Mouse (Mus musculus): ENCODE results near the gene Hps4. TPM values are rescaled to one million over a fixed set of nuclear protein-coding genes. Genes with fewer than 3 reads are reported as not detected.

Gene Hps4
- polyA plus RNA-seq, 1 experiment from 2014 or later = 26.2 TPM

DNA sequence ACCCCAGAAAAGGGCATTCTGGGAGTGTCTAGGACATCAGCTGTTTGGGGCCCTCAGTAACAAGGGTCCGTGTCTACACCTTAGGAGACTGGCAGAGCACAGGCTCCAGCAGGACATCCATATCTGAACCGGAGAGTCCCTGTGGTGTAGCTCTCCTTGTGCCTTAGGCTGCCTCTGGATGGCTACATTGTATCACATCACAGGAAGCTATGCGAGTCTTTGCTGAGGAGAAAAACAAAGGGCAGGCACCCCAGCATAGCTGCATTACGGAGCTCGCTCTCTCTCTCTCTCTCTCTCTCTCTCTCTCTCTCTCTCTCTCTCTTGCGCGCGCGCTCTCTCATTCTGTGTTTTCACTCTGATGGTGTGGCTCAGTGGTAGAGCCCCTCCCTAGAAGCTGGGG is 39.2 kb downstream of the Hps4 start:
- no peaks in the 10 kb centered on the region for H3K9me3 ChIP-seq (replicated peaks; ENCODE audit: control insufficient read depth, low read length)
- no peaks in the 10 kb centered on the region for H3K27me3 ChIP-seq (replicated peaks; ENCODE audit: control insufficient read depth, insufficient read depth, low read length)
- no peak overlapping the region for H3K4me3 ChIP-seq (ENCODE audit: low read depth, low read length)
- peak overlapping the region; percentile 35 for H3K27ac ChIP-seq (ENCODE audit: low read depth, low read length)
- H3K9ac ChIP-seq (ENCODE audit: low read length) = no peak overlapping the region
- no peaks in the 10 kb centered on the region for H3K4me1 ChIP-seq (ENCODE audit: control insufficient read depth, insufficient read depth, low read length)
- H3K4me2 ChIP-seq (ENCODE audit: low read length) = no peak overlapping the region
- ATAC-seq (peak; percentile 35; the same call in 1 of the 2 replicates), DNase-seq (ENCODE audit: low spot score) (peak; percentile 23)
- H3K36me3 ChIP-seq (ENCODE audit: control insufficient read depth, insufficient read depth, low read length) = peaks cover 59% of the 10 kb centered on the region
- WGBS = 67% methylated on average over 9 of the region's 9 CpGs

DNA sequence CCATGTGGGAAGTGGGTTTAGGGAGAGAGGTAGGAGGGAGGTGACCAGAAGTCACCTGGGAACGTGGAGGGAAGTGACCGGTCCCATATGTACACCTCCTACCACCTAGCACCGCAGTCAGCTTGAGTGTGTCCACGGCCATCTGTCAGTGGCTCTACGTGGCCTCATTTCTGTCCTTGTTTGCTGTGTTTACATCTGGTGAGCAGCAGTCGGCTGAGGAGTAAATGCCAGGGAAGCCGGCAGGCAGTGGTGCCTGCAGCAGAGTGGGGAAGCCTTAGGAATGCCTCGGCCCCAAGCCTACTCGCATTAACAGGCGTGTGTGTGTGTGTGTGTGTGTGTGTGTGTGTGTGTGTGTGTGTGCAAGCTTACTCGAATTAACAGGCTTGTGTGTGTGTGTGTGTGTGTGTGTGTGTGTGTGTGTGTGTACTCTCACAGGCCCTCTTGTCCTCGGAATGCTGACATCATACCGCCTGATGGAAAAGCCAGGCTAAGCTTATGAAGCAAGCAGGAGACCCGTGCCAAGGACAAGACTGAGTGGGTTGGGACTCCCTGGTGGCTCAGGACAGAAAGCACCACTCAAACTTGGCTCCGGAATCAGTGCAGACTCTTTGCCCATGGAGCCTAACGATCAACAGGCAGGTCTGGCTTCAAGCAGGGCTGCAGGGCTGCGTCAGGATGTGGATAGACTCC is 39.9 kb downstream of the Hps4 start:
- no peak for ATAC-seq
- Histone ChIP-seq H3K9ac (ENCODE audit: low read length) (no peak overlapping the region), H3K4me1 (ENCODE audit: control insufficient read depth, insufficient read depth, low read length) (no peaks in the 10 kb centered on the region), H3K27me3 (replicated peaks; ENCODE audit: control insufficient read depth, insufficient read depth, low read length) (no peaks in the 10 kb centered on the region), H3K27ac (ENCODE audit: low read depth, low read length) (no peak overlapping the region), H3K36me3 (ENCODE audit: control insufficient read depth, insufficient read depth, low read length) (peaks cover 65% of the 10 kb centered on the region), H3K4me3 (ENCODE audit: low read depth, low read length) (no peak overlapping the region), H3K9me3 (replicated peaks; ENCODE audit: control insufficient read depth, low read length) (no peaks in the 10 kb centered on the region), H3K4me2 (ENCODE audit: low read length) (no peak overlapping the region)
- 64% methylated on average over 17 of the region's 17 CpGs for WGBS
- DNase-seq (ENCODE audit: low spot score) = peak; percentile 37

DNA sequence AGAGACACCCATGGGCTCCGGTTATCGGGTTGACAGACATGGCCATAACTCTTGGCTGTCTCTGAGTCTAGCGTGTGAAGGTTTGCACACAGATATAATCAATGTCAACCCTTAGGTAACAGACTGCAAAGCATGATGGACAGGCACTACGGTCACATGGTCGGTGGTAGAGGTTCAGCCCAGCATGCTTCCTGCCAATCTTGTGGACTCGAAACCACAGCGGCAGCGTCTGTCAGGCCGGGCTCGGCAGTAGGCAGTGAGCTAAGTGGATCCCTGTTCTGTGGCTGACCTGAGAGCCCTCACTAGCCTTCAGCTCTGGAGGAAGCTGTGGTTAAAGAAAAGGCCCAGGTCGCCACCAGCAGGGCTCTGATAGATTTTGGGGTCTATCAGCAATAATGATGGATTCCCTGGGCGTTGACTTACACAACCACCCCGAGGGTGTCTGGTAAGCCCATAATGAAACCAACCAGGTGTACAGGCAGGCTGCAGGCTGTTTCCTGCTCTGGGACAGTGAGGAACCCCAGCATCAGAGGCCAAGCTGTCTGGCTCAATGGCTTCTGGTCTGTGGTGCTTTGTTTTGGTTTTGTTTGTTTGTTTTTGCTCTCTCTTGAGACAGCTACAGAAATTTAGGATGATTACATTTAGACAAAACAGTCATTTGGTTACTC is 42.1 kb downstream of the Hps4 start:
- H3K4me3 ChIP-seq (ENCODE audit: low read depth, low read length) = no peak overlapping the region
- no peaks in the 10 kb centered on the region for H3K9me3 ChIP-seq (replicated peaks; ENCODE audit: control insufficient read depth, low read length)
- DNase-seq (ENCODE audit: low spot score) (no peak), ATAC-seq (no peak)
- no peak overlapping the region for H3K9ac ChIP-seq (ENCODE audit: low read length)
- no peak overlapping the region for H3K4me2 ChIP-seq (ENCODE audit: low read length)
- H3K27me3 ChIP-seq (replicated peaks; ENCODE audit: control insufficient read depth, insufficient read depth, low read length) = no peaks in the 10 kb centered on the region
- 92% methylated on average over 13 of the region's 13 CpGs for WGBS
- no peak overlapping the region for H3K27ac ChIP-seq (ENCODE audit: low read depth, low read length)
- peaks cover 63% of the 10 kb centered on the region for H3K36me3 ChIP-seq (ENCODE audit: control insufficient read depth, insufficient read depth, low read length)
- no peaks in the 10 kb centered on the region for H3K4me1 ChIP-seq (ENCODE audit: control insufficient read depth, insufficient read depth, low read length)

DNA sequence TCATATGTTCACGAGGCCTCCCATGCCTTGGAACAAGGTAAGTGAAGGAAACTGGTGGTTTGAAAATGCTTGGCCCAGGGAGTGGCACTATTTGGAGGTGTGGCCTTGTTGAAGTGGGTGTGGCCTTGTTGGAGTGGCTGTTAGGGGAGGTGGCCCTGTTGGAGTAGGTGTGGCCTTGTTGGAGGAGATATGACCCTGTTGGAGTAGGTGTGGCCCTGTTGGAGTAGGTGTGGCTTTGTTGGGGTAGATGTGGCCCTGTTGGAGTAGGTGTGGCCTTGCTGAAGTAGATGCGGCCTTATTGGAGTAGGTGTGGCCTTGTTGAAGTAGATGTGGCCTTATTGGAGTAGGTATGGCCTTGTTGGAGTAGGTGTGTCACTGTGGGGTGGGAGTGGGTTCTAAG is 43.1 kb downstream of the Hps4 start:
- H3K9ac ChIP-seq (ENCODE audit: low read length) = no peak overlapping the region
- DNase-seq (ENCODE audit: low spot score) = no peak
- H3K4me2 ChIP-seq (ENCODE audit: low read length) = no peak overlapping the region
- H3K4me1 ChIP-seq (ENCODE audit: control insufficient read depth, insufficient read depth, low read length) = no peaks in the 10 kb centered on the region
- no peak overlapping the region for H3K27ac ChIP-seq (ENCODE audit: low read depth, low read length)
- no peak for ATAC-seq
- H3K36me3 ChIP-seq (ENCODE audit: control insufficient read depth, insufficient read depth, low read length) = peaks cover 63% of the 10 kb centered on the region
- no peaks in the 10 kb centered on the region for H3K27me3 ChIP-seq (replicated peaks; ENCODE audit: control insufficient read depth, insufficient read depth, low read length)
- no peaks in the 10 kb centered on the region for H3K9me3 ChIP-seq (replicated peaks; ENCODE audit: control insufficient read depth, low read length)
- no peak overlapping the region for H3K4me3 ChIP-seq (ENCODE audit: low read depth, low read length)
- WGBS = 90% methylated on average over 2 of the region's 2 CpGs

DNA sequence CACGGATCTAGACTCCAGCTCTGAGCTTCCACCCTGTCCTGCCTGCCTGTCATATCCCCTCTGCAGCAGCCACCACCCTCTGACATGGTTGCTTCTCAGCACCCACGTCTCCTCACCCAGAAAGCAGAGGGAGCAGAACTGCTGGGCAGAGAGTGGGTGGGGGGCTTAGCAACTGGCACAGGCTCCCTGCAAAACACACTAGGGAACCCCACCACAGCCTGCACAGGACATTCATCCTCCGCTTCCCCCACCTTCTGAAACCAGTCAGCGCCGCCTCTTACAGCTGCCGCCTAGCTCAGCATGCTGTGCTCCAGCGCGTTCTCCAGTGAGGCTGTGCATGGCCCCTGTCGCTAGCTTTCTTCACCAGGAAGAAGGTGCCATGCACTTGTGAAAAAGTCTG is 46.5 kb downstream of the Hps4 start:
- peaks cover 67% of the 10 kb centered on the region for H3K36me3 ChIP-seq (ENCODE audit: control insufficient read depth, insufficient read depth, low read length)
- H3K27me3 ChIP-seq (replicated peaks; ENCODE audit: control insufficient read depth, insufficient read depth, low read length) = no peaks in the 10 kb centered on the region
- DNase-seq (ENCODE audit: low spot score) (no peak), ATAC-seq (no peak)
- no peaks in the 10 kb centered on the region for H3K9me3 ChIP-seq (replicated peaks; ENCODE audit: control insufficient read depth, low read length)
- H3K27ac ChIP-seq (ENCODE audit: low read depth, low read length) = no peak overlapping the region
- no peak overlapping the region for H3K4me3 ChIP-seq (ENCODE audit: low read depth, low read length)
- peaks cover 11% of the 10 kb centered on the region for H3K4me1 ChIP-seq (ENCODE audit: control insufficient read depth, insufficient read depth, low read length)
- 81% methylated on average over 9 of the region's 9 CpGs for WGBS
- H3K9ac ChIP-seq (ENCODE audit: low read length) = 0 out of 2 replicates have a peak overlapping the region, but pooled peaks have one; percentile 3
- no peak overlapping the region for H3K4me2 ChIP-seq (ENCODE audit: low read length)

DNA sequence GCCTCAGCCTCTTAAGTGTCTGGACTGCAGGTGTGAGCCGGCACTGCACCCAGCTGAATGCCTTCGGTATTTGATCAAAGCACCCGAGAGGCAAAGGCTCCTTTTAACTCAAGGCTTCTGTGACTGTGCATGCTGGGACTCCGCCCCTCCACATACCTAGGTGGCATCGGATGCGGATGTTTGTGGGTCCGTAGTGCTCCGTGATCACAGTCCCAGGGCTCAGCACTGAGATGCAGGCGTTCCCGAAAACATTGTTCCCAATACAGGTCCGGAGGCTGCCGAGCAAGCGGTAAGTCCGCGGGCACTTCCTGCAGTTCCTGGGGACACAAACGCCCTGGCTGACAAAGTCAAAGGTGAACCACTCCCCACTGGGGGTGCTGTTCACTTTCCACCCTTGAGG is 48.1 kb downstream of the Hps4 start:
- WGBS = 65% methylated on average over 16 of the region's 16 CpGs
- H3K4me2 ChIP-seq (ENCODE audit: low read length) = no peak overlapping the region
- H3K9me3 ChIP-seq (replicated peaks; ENCODE audit: control insufficient read depth, low read length) = no peaks in the 10 kb centered on the region
- peaks cover 52% of the 10 kb centered on the region for H3K36me3 ChIP-seq (ENCODE audit: control insufficient read depth, insufficient read depth, low read length)
- DNase-seq (ENCODE audit: low spot score) = no peak
- no peak for ATAC-seq
- no peak overlapping the region for H3K27ac ChIP-seq (ENCODE audit: low read depth, low read length)
- H3K4me1 ChIP-seq (ENCODE audit: control insufficient read depth, insufficient read depth, low read length) = peaks cover 15% of the 10 kb centered on the region
- no peak overlapping the region for H3K4me3 ChIP-seq (ENCODE audit: low read depth, low read length)
- H3K27me3 ChIP-seq (replicated peaks; ENCODE audit: control insufficient read depth, insufficient read depth, low read length) = no peaks in the 10 kb centered on the region
- H3K9ac ChIP-seq (ENCODE audit: low read length) = no peak overlapping the region

DNA sequence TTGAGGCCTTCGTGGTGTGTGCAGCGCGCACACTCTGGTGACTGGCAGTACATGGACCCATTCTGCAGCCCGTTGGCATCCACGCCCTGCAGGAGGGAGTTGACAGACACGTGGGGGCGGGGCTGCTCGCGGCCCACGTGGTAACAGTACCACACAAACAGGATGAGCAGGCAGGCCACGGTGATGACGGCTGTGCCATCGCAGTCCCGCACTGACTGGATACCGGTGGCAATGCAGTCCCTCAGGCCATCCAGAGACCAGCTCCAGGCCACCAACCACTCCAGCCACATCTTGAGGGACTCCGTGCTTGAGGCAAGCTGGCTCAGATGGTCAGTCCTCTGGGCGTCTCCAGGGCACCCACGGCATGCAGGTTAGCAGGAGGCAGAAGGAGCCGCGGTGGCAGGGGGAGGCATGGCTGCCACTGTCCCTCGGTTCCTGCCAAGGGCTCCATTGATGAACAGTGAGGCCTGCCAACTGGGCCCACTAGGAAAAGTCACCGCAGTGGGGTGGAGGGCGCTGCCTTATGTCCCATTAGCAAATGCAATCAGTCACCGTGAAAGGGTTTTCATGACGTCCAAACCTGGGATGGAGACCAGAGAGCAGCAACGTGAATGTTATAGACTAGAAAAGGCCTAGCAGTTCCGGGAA is 48.9 kb downstream of the Hps4 start:
- H3K27me3 ChIP-seq (replicated peaks; ENCODE audit: control insufficient read depth, insufficient read depth, low read length) = no peaks in the 10 kb centered on the region
- H3K4me3 ChIP-seq (ENCODE audit: low read depth, low read length) = no peak overlapping the region
- peaks cover 15% of the 10 kb centered on the region for H3K4me1 ChIP-seq (ENCODE audit: control insufficient read depth, insufficient read depth, low read length)
- H3K9me3 ChIP-seq (replicated peaks; ENCODE audit: control insufficient read depth, low read length) = no peaks in the 10 kb centered on the region
- no peak overlapping the region for H3K9ac ChIP-seq (ENCODE audit: low read length)
- no peak overlapping the region for H3K4me2 ChIP-seq (ENCODE audit: low read length)
- DNase-seq (ENCODE audit: low spot score) (no peak), ATAC-seq (no peak)
- H3K36me3 ChIP-seq (ENCODE audit: control insufficient read depth, insufficient read depth, low read length) = peaks cover 44% of the 10 kb centered on the region
- H3K27ac ChIP-seq (ENCODE audit: low read depth, low read length) = no peak overlapping the region
- WGBS = 77% methylated on average over 27 of the region's 27 CpGs

DNA sequence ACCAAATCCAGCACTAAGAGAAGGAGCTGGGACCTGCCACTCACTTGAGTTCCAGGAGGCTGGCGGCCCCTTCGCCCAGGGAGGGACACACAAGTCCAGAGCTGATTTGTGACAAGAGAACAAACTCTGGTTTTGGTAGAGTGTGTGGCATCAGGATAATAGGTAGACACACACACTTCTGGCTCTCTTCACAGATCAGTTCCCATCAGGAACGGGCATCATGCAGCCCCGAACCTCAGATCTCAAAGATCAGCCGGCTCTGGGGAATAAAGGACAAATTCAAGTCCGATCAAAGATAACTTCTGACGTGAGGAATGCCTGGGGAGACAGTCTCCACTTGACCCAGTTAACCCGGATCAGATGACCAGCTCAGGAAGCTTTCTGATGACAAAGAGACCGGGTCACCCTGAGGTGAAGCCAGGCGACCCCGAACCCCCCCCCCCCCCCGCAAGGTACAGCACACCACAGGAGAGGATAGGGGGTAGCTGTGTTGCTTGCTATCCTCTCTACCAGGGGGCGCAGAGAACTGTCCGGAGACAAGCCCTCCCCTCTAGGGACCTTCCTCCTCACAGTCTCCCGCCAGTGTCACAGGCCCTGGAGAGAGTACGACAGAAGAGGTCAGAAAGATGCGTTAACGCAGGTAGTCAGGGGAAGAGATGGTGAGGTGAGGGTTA is 51.0 kb downstream of the Hps4 start:
- 7% methylated on average over 18 of the region's 18 CpGs for whole genome bisulfite sequencing
- Histone ChIP-seq H3K4me1 (ENCODE audit: control insufficient read depth, insufficient read depth, low read length) (peaks cover 15% of the 10 kb centered on the region), H3K4me2 (ENCODE audit: low read length) (peak overlapping the region; percentile 95), H3K9ac (ENCODE audit: low read length) (peak overlapping the region; percentile 69), H3K4me3 (ENCODE audit: low read depth, low read length) (peak overlapping the region; percentile 62), H3K27ac (ENCODE audit: low read depth, low read length) (peak overlapping the region; percentile 88; the same call in 1 of the 2 replicates), H3K36me3 (ENCODE audit: control insufficient read depth, insufficient read depth, low read length) (peaks cover 24% of the 10 kb centered on the region), H3K27me3 (replicated peaks; ENCODE audit: control insufficient read depth, insufficient read depth, low read length) (no peaks in the 10 kb centered on the region), H3K9me3 (replicated peaks; ENCODE audit: control insufficient read depth, low read length) (no peaks in the 10 kb centered on the region)
- DNase-seq (ENCODE audit: low spot score) (no peak), ATAC-seq (peak; percentile 18)
